Mouse (Mus musculus) mesoderm, embryonic 11.5 days (tissue): ENCODE measurements around the gene Scrt2.
A peak's percentile ranks its signal among the peaks of the same experiment; 100 is the strongest.

Source experiments
- DNase-seq: peaks from one replicate; pipeline ENCODE4 v3.0.0-alpha.2; 2012; ENCODE audit warnings: low read depth, low spot score

Gene Scrt2

DNA sequence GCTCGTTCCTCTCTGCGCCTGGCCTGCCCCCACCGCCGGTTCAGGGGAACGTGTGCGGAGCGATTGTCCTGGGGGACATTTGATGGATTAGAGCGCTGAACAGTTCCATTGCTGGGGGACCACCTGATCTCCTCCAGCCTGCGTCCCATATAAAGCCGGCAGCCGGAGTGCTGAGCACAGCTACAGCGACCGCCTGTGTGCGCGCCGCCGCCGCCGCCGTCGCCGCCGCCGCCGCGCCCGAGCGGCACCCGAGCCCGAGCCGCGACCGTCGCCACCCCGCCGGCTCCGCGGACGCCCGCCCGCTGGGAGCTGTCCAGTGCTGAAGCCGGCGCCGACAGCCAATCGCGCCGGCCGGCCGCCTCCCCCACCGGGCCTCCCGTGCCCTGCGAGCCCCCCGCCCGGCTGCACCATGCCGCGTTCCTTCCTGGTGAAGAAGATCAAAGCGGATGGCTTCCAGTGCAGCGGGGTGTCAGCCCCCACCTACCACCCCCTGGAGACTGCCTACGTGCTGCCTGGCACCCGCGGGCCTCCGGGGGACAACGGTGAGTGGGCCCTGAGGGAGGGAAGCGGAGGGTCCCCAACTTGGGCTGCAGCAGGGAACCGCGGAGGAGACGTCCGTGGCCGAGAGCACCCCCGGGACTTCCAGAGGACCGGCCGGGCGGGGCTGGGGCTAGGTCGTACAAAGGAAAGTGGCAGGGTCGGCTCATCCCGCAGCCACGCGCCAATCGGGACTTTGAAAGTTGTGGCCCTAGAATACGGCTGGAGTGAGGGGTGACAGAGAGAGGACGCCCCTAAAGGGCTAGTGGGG lies 516 bp downstream of the Scrt2 start:
- DNase-seq, result peak; percentile 78

GRCm38 (mm10) chr2:152082456-152083285 lies 1.3 kb downstream of the Scrt2 start:
- no peak for DNase-seq

DNA sequence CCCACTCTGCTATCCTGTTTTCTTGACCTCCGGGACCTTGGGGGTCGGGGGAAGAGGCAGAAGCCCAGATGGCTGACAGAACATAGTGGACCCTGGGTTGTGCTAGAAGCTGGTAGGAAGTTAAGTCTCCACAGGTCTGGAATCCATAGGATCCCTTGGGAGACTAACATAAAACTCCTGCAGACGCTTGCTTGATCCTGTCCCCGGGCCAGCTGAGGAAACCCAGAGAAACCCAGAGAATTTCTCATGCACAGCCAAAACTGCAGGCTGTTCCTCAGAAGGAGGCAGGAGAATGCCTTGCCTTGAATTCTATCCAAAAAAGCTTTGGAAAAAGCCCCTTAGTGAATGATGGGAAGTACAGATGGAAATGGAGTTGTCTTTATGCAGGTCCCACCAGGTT lies 2.1 kb downstream of the Scrt2 start:
- no peak for DNase-seq

GRCm38 (mm10) chr2:152084298-152084697 lies 3.0 kb downstream of the Scrt2 start:
- DNase-seq, result no peak

DNA sequence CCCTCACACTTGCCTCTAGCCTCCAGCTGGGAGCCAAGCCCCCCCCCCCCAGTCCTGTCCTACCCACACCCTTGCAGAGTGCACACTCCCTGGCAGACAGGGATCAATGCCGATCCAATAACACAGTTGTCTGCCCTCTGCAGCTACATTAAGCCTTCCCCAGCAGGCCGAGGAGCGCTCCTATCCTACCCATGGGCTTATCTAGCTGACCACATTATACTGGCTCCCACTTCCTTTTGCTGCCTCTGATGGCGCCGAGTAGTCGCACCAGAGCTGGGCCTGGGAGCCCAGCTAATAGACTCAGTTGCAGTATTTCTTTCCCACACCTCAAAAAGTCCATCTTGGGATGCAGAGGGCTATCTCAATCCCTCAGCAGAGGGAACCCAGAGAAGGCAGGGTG lies 4.1 kb downstream of the Scrt2 start:
- no peak for DNase-seq

GRCm38 (mm10) chr2:152086451-152086850 lies 5.1 kb downstream of the Scrt2 start:
- no peak for DNase-seq

DNA sequence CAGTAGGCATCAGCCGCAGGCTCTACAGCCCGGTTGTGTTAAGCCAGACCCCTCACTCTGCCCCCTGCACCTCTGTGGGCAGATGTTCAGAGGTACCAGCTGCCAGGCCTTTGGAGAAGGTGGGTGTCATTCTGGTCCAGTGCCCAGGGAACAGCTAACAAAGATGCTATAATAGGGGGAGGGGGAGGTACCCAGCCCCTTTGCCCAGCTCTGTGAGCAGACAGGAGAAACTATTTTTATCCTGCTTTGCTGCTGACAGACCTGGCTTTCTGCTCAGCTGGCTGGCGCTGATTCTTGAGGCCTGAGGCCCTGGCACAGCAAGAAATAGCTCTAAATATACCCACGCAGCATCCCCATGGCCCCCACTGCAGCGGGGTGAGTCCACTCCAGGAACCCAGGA lies 5.8 kb downstream of the Scrt2 start:
- no peak for DNase-seq

DNA sequence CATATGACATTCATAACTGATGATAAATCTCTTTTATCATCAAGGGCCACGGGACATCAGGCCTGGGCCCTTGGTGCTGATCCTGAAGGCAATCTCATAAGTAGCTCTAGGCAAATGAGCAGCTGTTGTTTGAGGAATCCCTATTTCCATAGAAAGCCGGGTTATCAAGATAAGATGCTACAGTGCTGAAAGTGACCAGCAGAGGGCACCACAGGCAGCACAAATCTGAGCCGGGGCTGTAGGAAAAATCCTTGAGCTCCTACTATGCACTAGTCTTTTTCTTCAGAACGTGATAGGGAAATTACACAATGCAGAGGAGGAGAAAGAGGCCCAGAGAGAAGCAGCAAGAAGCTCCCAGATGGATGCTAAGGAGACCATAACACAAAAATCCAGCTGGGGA lies 7.7 kb downstream of the Scrt2 start:
- DNase-seq, result peak; percentile 70

- DNase-seq, result no peak
These were observed 8.3 kb downstream of the Scrt2 start for GRCm38 (mm10) chr2:152089581-152089980.

GRCm38 (mm10) chr2:152090486-152090885 lies 9.2 kb downstream of the Scrt2 start:
- no peak for DNase-seq

- DNase-seq, result no peak
These were observed 10.2 kb downstream of the Scrt2 start for GRCm38 (mm10) chr2:152091342-152092056.

DNA sequence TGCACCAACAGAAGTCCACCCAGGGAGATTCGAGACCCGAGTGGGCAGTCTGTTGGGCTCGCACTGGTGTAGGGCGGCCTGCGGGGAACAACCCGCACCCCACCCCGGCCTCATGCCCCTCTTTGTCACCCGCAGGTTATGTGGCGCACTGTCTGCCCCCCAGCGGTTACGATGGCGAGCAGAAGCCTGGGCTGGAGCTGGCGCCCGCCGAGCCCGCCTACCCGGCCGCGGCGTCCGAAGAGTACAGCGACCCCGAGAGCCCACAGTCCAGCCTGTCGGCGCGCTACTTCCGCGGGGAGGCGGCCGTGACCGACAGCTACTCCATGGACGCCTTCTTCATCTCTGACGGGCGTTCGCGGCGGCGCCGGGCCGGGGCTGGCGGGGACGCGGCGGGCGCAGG lies 11.6 kb downstream of the Scrt2 start:
- no peak for DNase-seq

- peak; percentile 60 for DNase-seq
These were observed 12.0 kb downstream of the Scrt2 start for GRCm38 (mm10) chr2:152093356-152093792.

- no peak for DNase-seq
These were observed 13.7 kb downstream of the Scrt2 start for GRCm38 (mm10) chr2:152094856-152095545.

DNA sequence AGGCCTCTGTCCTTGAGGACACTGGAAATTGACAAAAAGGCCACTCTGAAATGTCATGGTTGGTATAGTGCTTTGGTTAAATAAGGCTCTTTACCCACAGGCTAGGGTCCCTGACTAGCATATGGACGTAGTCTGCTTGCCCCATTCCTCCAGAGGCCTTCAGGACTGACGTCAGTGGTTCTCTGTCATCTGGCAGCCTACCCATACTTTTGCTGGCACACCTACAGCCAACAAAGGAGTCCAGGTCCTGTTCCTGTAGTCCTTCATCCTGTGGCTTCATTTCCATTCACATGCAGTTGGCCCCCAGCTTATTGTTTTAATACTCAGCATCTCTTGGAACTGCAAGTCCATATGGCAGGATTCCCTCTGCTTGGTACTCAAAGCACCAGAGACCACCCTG lies 15.6 kb downstream of the Scrt2 start:
- DNase-seq, result no peak

DNA sequence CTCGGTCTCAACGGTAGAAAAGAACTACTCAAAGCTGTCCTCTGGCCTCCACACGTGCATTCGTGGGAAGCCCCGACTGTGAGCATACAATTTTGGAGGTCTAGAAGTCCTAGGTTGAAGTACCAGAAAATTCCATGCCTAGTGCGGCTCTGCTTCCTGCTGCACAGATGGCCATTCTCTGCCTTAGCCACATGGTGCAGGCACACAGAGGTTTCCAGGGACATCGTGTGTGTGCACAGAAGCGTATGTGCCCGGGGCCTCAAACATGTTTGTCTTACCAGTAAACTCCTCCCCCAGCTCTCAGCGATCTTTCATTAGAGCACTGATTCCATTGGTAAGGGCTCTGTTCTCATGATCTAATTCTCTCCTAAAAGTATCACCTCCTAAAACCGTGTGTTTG lies 16.6 kb downstream of the Scrt2 start:
- no peak for DNase-seq

DNA sequence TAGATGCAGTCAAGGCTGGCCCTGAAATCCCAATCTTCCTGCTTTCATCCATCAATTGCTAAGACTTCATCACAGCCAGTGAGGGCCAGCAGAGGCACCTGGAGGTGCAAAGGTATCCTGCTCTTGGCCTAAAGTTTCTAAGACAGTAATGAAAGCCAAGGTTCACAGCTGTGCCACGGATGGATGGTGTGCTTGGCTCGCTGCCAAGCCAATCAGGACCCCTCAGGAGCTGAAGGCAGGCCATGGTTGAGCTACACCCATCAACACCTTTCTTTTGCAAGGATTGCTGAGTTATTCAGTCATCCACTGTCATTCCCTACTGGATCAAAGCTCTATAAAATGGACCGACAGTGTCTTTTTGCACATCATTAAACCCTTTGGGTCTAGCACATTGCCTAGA lies 18.2 kb downstream of the Scrt2 start:
- no peak for DNase-seq

DNA sequence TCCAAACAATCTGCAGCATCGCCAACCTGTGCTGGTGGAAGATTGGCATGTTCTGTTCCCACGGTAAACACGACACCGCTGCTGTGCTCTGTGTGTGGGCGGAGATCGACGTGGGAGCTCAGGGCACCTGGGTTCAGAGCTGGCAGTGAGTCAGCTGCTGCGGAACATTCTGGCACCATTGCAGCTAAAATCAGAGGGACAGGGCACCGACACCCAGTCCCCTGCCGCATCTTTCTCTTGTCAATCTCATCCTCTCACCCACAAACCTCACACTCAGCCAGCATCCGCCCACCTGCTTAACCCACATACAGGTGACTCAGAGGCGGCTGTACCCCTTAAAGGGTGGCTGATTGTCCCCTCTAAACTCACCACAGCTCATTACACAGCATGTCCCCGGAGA lies 20.4 kb downstream of the Scrt2 start:
- no peak for DNase-seq

- DNase-seq, result no peak
These were observed 21.0 kb downstream of the Scrt2 start for GRCm38 (mm10) chr2:152102369-152102768.

GRCm38 (mm10) chr2:152104711-152105317 lies 23.5 kb downstream of the Scrt2 start:
- no peak for DNase-seq
